Comparison of ENCODE assay signal across 27 mouse cellular contexts in the genomic region with DNA sequence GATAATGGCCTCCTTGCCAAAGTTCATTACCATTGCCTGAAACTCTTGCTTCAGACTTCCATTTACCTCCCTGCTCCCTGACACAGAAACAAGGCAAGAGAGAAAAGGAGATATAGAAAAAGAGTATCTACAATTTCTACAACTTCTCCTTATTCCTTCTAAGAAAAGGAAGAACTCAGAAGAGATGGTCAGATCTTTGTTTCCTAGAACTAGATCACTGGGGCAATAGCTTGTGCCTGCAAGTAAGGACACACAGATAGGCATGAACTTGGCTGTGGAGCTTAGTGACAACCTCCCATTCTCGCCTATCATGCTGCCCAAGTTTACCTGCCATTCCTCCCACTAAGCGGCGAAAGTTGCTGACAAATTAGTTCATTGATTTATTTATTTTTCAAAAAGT.
"Had no signal": no experiment of that assay in that cellular context is flagged by ENCODE, and none has a peak within 500 bp of the region (broad histone marks: within the 10 kb centered on the region; RNA-seq: fewer than 3 reads in every experiment).

No protein-coding gene starts in this region.

- H3K27ac ChIP-seq: limb, embryonic 10.5 days; limb, embryonic 12.5 days; limb, embryonic 13.5 days; limb, embryonic 15.5 days; liver, embryonic 12.5 days; liver, embryonic 13.5 days; liver, embryonic 14.5 days; liver, embryonic 15.5 days; lung, embryonic 15.5 days; macrophage; midbrain, embryonic 10.5 days; midbrain, embryonic 12.5 days; midbrain, embryonic 13.5 days; midbrain, embryonic 15.5 days; neural tube, embryonic 12.5 days had no signal

- H3K9me3 ChIP-seq: limb, embryonic 10.5 days; limb, embryonic 12.5 days; limb, embryonic 13.5 days; limb, embryonic 15.5 days; liver, embryonic 12.5 days; liver, embryonic 13.5 days; liver, embryonic 15.5 days; lung, embryonic 15.5 days; megakaryocyte, embryonic 14.5 days; midbrain, embryonic 10.5 days; midbrain, embryonic 12.5 days; midbrain, embryonic 13.5 days; midbrain, embryonic 15.5 days; neural tube, embryonic 12.5 days had no signal

- H3K4me3 ChIP-seq: limb, embryonic 10.5 days; limb, embryonic 12.5 days; limb, embryonic 13.5 days; limb, embryonic 15.5 days; liver, embryonic 12.5 days; liver, embryonic 13.5 days; liver, embryonic 15.5 days; lung, embryonic 15.5 days; megakaryocyte, embryonic 14.5 days; midbrain, embryonic 10.5 days; midbrain, embryonic 12.5 days; midbrain, embryonic 13.5 days; midbrain, embryonic 15.5 days; myocyte; neural tube, embryonic 12.5 days had no signal

- DNase-seq: left cerebral cortex, postnatal 4 days; liver, embryonic 13.5 days; liver, postnatal 0 days; lung, adult 18-20 months; lung, adult 2 months; lung, embryonic 14.5 days; lung, postnatal 10 days; lung, postnatal 14 days; lung, postnatal 36 days; lung, postnatal 4 days; midbrain, embryonic 14.5 days had no signal

- H3K36me3 ChIP-seq: limb, embryonic 10.5 days; limb, embryonic 12.5 days; limb, embryonic 13.5 days; limb, embryonic 15.5 days; liver, embryonic 12.5 days; liver, embryonic 13.5 days; liver, embryonic 15.5 days; lung, embryonic 15.5 days; midbrain, embryonic 10.5 days; midbrain, embryonic 12.5 days; midbrain, embryonic 13.5 days; midbrain, embryonic 15.5 days; neural tube, embryonic 12.5 days had no signal

- H3K27me3 ChIP-seq: limb, embryonic 12.5 days; limb, embryonic 13.5 days; limb, embryonic 15.5 days; liver, embryonic 12.5 days; liver, embryonic 13.5 days; liver, embryonic 15.5 days; lung, embryonic 15.5 days; megakaryocyte, embryonic 14.5 days; midbrain, embryonic 12.5 days; midbrain, embryonic 13.5 days; midbrain, embryonic 15.5 days; neural tube, embryonic 12.5 days had no signal

- H3K9ac ChIP-seq: limb, embryonic 12.5 days; limb, embryonic 13.5 days; limb, embryonic 15.5 days; liver, embryonic 12.5 days; liver, embryonic 13.5 days; liver, embryonic 14.5 days; liver, embryonic 15.5 days; liver, postnatal 0 days; lung, embryonic 14.5 days; lung, embryonic 15.5 days; midbrain, embryonic 12.5 days; midbrain, embryonic 13.5 days; midbrain, embryonic 15.5 days; neural tube, embryonic 12.5 days had no signal

- H3K4me1 ChIP-seq: limb, embryonic 10.5 days; limb, embryonic 12.5 days; limb, embryonic 13.5 days; limb, embryonic 15.5 days; liver, embryonic 12.5 days; liver, embryonic 13.5 days; liver, embryonic 15.5 days; lung, embryonic 15.5 days; megakaryocyte, embryonic 14.5 days; midbrain, embryonic 10.5 days; midbrain, embryonic 12.5 days; midbrain, embryonic 13.5 days; midbrain, embryonic 15.5 days; neural tube, embryonic 12.5 days had no signal
